Mouse (Mus musculus): ENCODE measurements around the gene Tbc1d22a.
A peak's percentile ranks its signal among the peaks of the same experiment; 100 is the strongest.

Gene Tbc1d22a

GRCm38 (mm10) chr15:86236252-86236651, 22.0 kb downstream of the Tbc1d22a start:
- peak; percentile 44 for DNase-seq (ENCODE audit: low spot score)

GRCm38 (mm10) chr15:86238076-86238475, 23.8 kb downstream of the Tbc1d22a start:
- no peak for DNase-seq (ENCODE audit: low spot score)

GRCm38 (mm10) chr15:86239068-86239467, 24.8 kb downstream of the Tbc1d22a start:
- DNase-seq (ENCODE audit: low spot score), result no peak

- DNase-seq (ENCODE audit: low spot score), result peak; percentile 58
These were observed 25.5 kb downstream of the Tbc1d22a start for GRCm38 (mm10) chr15:86239801-86240200.

GRCm38 (mm10) chr15:86243708-86244107, 29.4 kb downstream of the Tbc1d22a start:
- peak; percentile 44 for DNase-seq (ENCODE audit: low spot score)

- DNase-seq (ENCODE audit: low spot score), result no peak
These were observed 30.1 kb downstream of the Tbc1d22a start for GRCm38 (mm10) chr15:86244380-86244779.

GRCm38 (mm10) chr15:86250269-86250668, 36.0 kb downstream of the Tbc1d22a start:
- DNase-seq (ENCODE audit: low spot score), result peak; percentile 22

GRCm38 (mm10) chr15:86252130-86252529, 37.9 kb downstream of the Tbc1d22a start:
- DNase-seq (ENCODE audit: low spot score), result no peak

GRCm38 (mm10) chr15:86252684-86253083, 38.4 kb downstream of the Tbc1d22a start:
- no peak for DNase-seq (ENCODE audit: low spot score)

- no peak for DNase-seq (ENCODE audit: low spot score)
These were observed 39.2 kb downstream of the Tbc1d22a start for GRCm38 (mm10) chr15:86253411-86253810.

GRCm38 (mm10) chr15:86256201-86256600, 41.9 kb downstream of the Tbc1d22a start:
- no peak for DNase-seq (ENCODE audit: low spot score)

- DNase-seq (ENCODE audit: low spot score), result no peak
These were observed 42.5 kb downstream of the Tbc1d22a start for GRCm38 (mm10) chr15:86256728-86257179.

GRCm38 (mm10) chr15:86257916-86258685, 43.8 kb downstream of the Tbc1d22a start:
- DNase-seq (ENCODE audit: low spot score), result no peak

GRCm38 (mm10) chr15:86259233-86259632, 45.0 kb downstream of the Tbc1d22a start:
- no peak for DNase-seq (ENCODE audit: low spot score)

- no peak for DNase-seq (ENCODE audit: low spot score)
These were observed 45.9 kb downstream of the Tbc1d22a start for GRCm38 (mm10) chr15:86260111-86260510.

- DNase-seq (ENCODE audit: low spot score), result no peak
These were observed 50.1 kb downstream of the Tbc1d22a start for GRCm38 (mm10) chr15:86264389-86264788.

GRCm38 (mm10) chr15:86264803-86265202, 50.5 kb downstream of the Tbc1d22a start:
- no peak for DNase-seq (ENCODE audit: low spot score)

GRCm38 (mm10) chr15:86266975-86267374, 52.7 kb downstream of the Tbc1d22a start:
- no peak for DNase-seq (ENCODE audit: low spot score)

GRCm38 (mm10) chr15:86268526-86268925, 54.3 kb downstream of the Tbc1d22a start:
- no peak for DNase-seq (ENCODE audit: low spot score)

GRCm38 (mm10) chr15:86275754-86276153, 61.5 kb downstream of the Tbc1d22a start:
- no peak for DNase-seq (ENCODE audit: low spot score)

GRCm38 (mm10) chr15:86276538-86277264, 62.4 kb downstream of the Tbc1d22a start:
- no peak for DNase-seq (ENCODE audit: low spot score)

GRCm38 (mm10) chr15:86277428-86277827, 63.2 kb downstream of the Tbc1d22a start:
- no peak for DNase-seq (ENCODE audit: low spot score)
